Mouse (Mus musculus) erythroblast, embryonic 14.5 days (primary cell): Measurements from ENCODE around the gene Cttnbp2nl.

Experiments
- GATA1 ChIP-seq: IDR thresholded peaks from 2 replicates; pipeline ENCODE4 v1.6.1; 2012; ENCODE audit warnings: low read length, inconsistent platforms, mixed read lengths
- TAL1 ChIP-seq: IDR thresholded peaks from 3 replicates; pipeline ENCODE4 v1.6.1; 2012; ENCODE audit warnings: low read length, inconsistent platforms, mixed read lengths

- TF ChIP-seq TAL1 = no peak
- TF ChIP-seq GATA1 = no peak
Observed at GRCm38 (mm10) chr3:105088638-105089037, 35.7 kb upstream of the Cttnbp2nl start.
